Mouse (Mus musculus): Measurements from ENCODE around the gene Pfkfb3.

Gene Pfkfb3

GRCm38 (mm10) chr2:11425421-11426131 lies 128.3 kb downstream of the Pfkfb3 start:
- DNase-seq: no peak

GRCm38 (mm10) chr2:11424252-11424651 lies 129.6 kb downstream of the Pfkfb3 start:
- no peak for DNase-seq

- DNase-seq: no peak
These were observed 130.5 kb downstream of the Pfkfb3 start for GRCm38 (mm10) chr2:11423421-11423820.

- DNase-seq: no peak
These were observed 131.5 kb downstream of the Pfkfb3 start for GRCm38 (mm10) chr2:11422384-11422783.
